Mouse (Mus musculus) cerebellum, postnatal 14 days (tissue): ENCODE data around the gene Pank1.

Experiments
- DNase-seq, 2 experiments: peaks; one replicate each; pipeline ENCODE4 v3.0.0; 2021; ENCODE audit warnings: mixed read lengths in 2 of 2

Gene Pank1

GRCm38 (mm10) chr19:34878603-34879541 lies at the start of gene Pank1:
TSS of gene Pank1 (minus strand) at chr19:34879455.
- DNase-seq = peak; percentile 76 to 79

- DNase-seq = no peak
These were observed 43.3 kb upstream of the Pank1 start for GRCm38 (mm10) chr19:34922603-34922963.

DNA sequence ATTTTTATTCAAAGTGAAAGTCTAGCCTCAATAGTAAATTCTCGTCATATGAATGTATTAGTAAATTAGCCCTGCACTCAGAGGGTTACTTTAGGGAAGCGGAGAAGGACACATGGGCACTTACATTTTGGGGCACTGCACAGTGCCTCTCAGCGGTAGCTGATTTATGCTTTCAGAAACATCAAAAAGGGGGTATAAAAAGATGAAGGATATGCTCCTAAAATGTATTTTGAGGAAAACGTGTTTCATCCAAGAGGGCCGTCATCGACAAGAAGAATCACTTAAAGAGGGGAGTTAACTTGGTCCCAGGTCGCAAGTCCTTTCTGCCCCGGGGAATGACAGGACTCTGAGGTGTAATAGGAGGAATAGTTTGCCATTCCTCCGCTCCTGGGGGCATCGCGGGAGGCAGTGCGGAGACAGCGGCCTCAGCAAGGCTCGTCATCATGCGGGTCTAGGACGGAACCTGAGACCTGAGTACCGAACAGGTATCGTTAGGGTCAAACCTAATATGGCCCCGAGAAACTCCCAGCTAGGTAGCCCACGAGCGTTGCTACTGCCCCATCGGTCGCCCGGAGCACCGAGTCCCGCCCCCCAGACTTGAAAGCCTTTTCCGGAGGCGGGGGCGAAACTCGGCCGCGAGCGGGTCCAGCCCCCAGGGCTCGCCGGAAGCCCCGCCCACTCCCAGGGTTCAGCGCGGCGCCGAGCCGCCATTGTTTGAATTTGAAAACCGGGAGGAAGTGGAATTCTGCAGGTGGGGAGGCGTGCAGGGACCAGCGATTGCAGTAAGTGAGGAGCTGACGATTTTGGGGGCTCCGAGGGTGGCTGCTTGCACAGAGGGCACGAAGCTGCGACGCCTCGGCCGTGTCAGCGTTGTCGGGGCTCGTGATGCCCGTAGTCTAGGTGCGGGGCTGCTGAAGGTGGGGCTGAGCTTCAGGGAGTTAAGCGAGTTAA lies 42.7 kb upstream of the Pank1 start, which contains the start of gene Kif20b:
TSS of gene Kif20b (plus strand) at position 710 of the 951 bp plus-strand sequence.
- DNase-seq = peak; percentile 93

GRCm38 (mm10) chr19:34921253-34921651 lies 42.0 kb upstream of the Pank1 start:
- DNase-seq = peak; percentile 14 to 32

DNA sequence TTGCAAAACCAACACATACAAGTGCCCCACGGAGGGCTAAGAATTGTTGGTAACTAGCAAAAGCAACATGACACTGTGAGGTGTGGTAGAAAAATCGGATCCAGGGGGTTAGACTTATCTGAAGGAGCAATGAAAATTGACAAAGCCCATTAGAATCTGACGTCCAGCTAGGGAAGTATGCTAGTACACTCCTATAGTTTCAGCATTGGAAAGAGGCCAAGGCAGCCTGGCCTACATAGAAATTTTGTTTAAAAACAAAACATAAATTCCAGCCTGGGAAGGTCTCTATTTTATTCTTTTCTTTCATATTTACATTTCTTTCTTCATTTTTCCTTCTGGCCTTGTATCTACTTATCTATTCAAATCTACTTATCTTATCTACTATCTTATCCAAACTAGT lies 41.3 kb upstream of the Pank1 start:
- DNase-seq = no peak

GRCm38 (mm10) chr19:34920066-34920465 lies 40.8 kb upstream of the Pank1 start:
- no peak for DNase-seq

- DNase-seq = no peak
These were observed 33.1 kb upstream of the Pank1 start for GRCm38 (mm10) chr19:34912366-34912765.

GRCm38 (mm10) chr19:34906772-34907171 lies 27.5 kb upstream of the Pank1 start:
- no peak for DNase-seq

DNA sequence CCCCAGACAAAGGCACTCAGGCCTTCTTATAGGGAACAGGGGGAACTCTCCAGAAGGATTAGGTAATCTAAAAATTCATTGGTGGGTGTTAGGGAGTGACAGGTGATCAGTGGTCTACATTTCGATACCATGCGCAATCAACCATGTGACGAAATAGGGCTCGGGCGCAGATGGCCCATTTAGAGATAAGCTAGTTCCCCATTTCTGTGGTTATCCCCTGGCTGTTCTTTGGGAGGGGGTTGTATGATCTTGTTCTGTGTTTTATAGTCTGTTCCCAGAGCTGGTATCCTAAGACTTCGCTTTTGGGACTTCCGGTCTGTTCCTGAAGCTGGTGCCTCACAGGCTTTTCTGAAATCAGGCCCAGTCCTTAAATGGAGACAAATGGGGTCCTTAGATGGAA lies 26.2 kb upstream of the Pank1 start:
- DNase-seq = no peak

- DNase-seq = no peak
These were observed 24.8 kb upstream of the Pank1 start for GRCm38 (mm10) chr19:34904032-34904431.

- no peak for DNase-seq
These were observed 22.5 kb upstream of the Pank1 start for GRCm38 (mm10) chr19:34901735-34902134.

DNA sequence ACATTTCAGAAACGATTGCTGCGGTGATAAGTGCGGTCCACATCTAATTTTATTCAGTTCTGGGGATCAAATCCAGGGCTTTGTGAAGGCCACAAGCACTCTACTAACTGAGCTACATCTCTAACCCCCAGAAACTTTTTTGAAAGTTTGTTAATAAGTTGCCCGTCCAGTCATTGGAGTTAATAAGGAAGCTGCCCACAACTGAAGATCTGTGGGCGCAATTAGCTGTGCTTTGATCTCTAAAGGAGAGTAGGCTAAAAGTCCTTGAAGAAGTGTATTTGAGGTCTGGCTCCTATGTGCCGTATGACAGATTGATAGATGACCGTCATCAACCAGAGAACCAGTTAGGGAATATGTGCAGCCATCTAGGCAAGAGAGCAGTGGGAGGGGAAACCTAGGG lies 22.0 kb upstream of the Pank1 start:
- DNase-seq = no peak

DNA sequence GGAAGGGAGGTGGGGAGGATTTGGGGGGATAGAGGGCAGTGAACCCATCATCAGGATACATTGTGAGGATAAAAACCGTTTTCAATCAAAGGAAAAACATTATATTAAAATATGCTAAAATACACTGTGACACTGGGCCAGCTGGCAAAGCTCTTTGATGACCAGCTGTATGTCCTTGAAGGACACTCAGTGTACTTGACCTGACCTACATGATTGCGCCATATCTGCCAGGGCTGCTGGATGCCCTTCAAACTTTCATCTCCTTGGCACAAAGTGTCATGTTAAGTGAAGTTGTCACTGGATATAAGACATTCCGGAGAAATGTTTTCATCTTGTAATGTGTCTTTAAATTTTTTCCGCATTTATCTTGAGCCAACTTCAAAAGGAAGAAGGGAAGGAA lies 19.7 kb upstream of the Pank1 start:
- DNase-seq = no peak

DNA sequence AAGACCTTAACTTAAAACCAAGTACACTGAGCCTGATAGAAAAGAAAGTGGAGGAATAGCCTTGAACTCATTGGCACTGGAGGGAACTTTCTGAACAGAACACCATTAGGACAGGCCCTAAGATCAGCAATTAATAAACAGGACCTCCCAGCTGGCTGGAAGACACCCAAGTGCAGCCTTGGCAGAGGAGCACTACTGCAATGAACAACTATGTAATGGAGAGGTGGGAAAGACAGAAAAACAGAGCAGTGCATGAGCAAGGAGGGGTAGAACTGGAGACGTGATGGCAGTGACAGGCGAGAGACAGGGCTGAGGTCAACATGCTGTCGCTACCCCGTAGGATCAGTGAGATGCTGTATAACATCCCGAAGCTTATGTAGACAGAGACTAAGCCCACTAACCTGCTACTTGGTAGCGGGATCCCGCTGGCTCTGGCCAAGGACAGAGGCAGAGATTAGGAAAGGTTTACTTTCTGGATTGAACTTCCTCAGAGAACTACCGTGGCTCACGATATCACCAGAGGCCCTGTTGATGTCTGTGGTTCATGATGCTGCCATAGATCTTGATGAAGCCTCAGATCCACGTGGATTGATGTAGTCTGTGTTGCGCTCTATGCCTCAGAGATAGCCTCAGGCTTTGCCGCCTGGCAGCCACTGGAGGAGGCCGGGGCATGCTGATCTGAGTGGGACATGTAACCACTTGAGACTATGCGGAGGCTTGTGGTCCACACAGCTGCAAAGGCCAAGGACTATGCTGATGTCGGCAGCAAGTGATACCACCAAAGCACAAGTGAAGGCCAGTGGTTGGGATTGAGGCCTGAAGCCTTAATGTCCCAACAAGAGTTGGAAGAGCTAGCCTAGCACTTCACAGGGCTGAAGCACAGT lies 18.1 kb upstream of the Pank1 start:
- DNase-seq = no peak

DNA sequence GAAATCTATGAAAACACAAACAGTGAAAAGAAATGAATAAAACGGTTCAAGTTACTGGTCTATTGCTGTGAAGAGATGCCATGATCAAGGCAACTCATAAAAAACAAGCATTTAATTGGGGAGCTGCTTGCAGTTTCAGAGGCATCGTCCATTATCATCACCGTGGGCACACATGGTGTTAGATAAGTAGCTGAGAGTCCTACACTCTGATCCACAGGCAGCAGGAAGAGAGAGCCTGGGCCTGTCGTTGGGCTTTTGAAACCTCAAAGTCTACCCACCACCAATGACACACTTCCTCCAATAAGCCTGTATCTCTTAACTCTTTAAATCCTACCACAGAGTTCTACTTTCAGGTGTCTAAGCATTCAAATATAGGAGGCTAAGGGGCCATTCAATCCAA lies 15.8 kb upstream of the Pank1 start:
- no peak for DNase-seq

DNA sequence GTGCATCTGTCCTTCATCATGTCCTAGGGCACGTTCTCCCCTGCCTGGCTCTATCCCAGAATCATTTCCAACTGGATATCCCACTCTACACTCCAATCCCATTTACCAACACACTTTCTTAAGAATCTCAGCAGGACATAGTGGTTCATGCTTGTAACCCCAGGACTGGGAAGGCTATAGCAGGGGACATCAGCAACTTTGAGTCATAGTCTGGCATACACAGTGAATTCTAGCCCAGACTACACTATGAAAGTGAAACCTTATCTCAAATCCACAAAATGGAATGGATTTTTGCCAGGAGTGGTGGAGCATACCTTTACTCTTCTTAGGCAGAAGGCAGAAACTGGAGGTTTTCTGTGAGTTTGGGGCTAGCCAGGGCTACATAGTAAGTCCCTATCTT lies 12.3 kb upstream of the Pank1 start:
- DNase-seq = no peak

GRCm38 (mm10) chr19:34890981-34891380 lies 11.7 kb upstream of the Pank1 start:
- no peak for DNase-seq

GRCm38 (mm10) chr19:34886324-34886723 lies 7.1 kb upstream of the Pank1 start:
- no peak for DNase-seq

DNA sequence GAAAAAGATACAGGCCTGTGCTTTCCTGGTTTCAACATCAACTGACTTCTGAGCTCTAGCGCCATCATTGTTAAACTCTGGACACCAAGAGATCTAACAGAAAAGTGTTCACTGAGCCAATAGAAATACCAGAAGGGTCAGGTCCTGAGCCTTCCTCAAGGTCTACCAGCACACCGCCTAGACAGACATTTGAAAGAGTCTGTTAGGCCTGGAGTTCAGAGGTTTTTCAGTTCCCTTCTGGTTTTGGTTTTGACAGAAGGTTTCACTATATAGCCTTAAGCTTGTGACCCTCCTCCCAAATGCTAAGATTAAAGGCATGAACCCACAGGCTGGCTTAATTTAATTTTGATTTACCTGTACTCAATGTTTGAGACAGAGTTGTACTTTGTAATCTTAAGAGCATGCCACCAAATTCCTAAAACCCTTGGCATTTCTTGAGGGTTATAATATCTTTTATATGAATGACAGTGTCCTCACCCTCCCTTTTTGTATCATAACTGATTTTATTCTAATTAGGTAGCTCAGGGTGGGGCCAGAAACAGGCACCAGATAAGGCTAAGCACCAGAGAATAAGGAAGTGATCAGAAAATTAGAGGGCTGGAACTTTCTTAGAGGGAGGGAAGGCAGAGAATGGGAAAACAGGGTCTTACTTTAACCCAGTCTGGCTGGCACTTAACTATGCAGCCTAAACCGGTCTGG lies 4.4 kb upstream of the Pank1 start:
- DNase-seq = no peak

DNA sequence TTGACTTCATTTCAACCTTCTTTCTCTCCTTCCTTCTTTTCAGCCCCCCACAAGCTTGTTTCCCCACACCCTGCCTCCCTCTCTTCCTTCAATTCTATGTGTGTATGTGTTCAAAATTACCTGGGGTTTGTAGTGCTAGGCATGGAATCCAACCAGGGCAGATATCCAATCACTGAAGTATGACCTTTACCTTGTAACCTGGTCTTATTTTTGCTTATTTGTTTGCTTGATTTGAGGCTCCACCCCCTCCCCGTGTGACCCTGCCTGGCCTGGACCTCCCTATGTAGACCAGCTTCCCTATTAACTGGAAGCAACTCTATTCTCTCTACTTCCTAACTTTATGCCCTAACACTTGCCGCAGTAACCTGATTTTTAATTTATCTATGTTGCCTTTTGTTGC lies 3.2 kb upstream of the Pank1 start:
- DNase-seq = no peak

DNA sequence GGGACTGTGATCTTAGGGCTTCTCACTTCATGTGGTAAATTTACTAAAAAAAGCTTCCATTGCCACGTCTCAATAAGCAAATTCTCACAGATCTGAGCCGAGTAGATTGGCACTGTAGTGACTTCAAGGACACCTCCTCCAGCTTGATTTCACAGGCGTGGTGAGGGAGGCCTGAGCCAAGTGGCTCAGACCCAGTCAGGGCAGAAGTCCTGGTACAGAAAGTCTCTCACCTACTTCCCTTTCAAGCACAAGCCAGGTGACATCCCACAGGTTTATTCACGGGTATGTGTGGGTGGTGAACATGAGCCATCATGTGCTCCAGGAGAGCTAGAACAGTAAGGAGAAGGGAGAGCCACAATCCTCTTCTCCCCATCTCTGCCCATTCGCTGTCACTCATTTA lies 1.9 kb upstream of the Pank1 start:
- no peak for DNase-seq

GRCm38 (mm10) chr19:34879624-34880023 lies 369 bp upstream of the Pank1 start:
- no peak for DNase-seq
